Comparison of ENCODE assay signal across 8 mouse cellular contexts in genomic region chr17:69157101-69157808, GRCm38 (mm10).
DNase-seq lines count a peak whose midpoint lies in the region; ATAC-seq and TF ChIP-seq lines count a peak whose summit lies in the region.

No protein-coding gene starts in this region.

- no peaks in the 10 kb centered on the region for H3K36me3 ChIP-seq in spleen, adult 2 months (ENCODE audit: control insufficient read depth, insufficient read depth, low read length)
- H3K36me3 ChIP-seq in lung, embryonic 15.5 days = no peaks in the 10 kb centered on the region

- TF ChIP-seq CTCF in spleen, adult 2 months (IDR thresholded peaks at IDR 0.05; ENCODE audit: extremely low read depth, insufficient read depth, insufficient read length, insufficient replicate concordance) = no peak

- peaks cover 5% of the 10 kb centered on the region; the same call in 1 of the 2 replicates for H3K27me3 ChIP-seq in spleen, adult 2 months (ENCODE audit: control insufficient read depth, insufficient read depth, low read length)
- H3K27me3 ChIP-seq in lung, embryonic 15.5 days = no peaks in the 10 kb centered on the region; the same call in 1 of the 2 replicates

- WGBS in spleen, adult 2 months = 2% methylated on average over 66 of the region's 66 CpGs
- WGBS in lung, embryonic 15.5 days = under 1% methylated on average over 57 of the region's 66 CpGs

- TF ChIP-seq POLR2A in spleen, adult 2 months (IDR thresholded peaks at IDR 0.05; ENCODE audit: low read depth, low read length) = no peak

- H3K27ac ChIP-seq in spleen, adult 2 months (ENCODE audit: insufficient read depth, low read length) = peak overlapping the region; percentile 35; the same call in 1 of the 2 replicates
- peak overlapping the region; percentile 69 for H3K27ac ChIP-seq in lung, embryonic 15.5 days

- no peaks in the 10 kb centered on the region for H3K9me3 ChIP-seq in lung, embryonic 15.5 days

- no peaks in the 10 kb centered on the region for H3K4me1 ChIP-seq in spleen, adult 2 months (ENCODE audit: control insufficient read depth, insufficient read depth, insufficient read length)
- H3K4me1 ChIP-seq in lung, embryonic 15.5 days = no peaks in the 10 kb centered on the region; the same call in 1 of the 2 replicates

- H3K4me2 ChIP-seq in lung, embryonic 15.5 days = peak overlapping the region; percentile 94

- DNase-seq in spleen, adult 2 months (ENCODE audit: low read depth in 1 of 2, low spot score in 2 of 2) = no peak
- DNase-seq in spleen, postnatal 4 days (ENCODE audit: low spot score in 2 of 2) = no peak
- peak; percentile 52 for DNase-seq in cerebellum, adult 8-10 months
- peak; percentile 18 for DNase-seq in gastrocnemius, postnatal 25 days
- peak; percentile 21 for DNase-seq in kidney, adult 18-20 months
- peak; percentile 39 for DNase-seq in right cerebral cortex, postnatal 14 days
- no peak for DNase-seq in thymus, postnatal 25 days

- peak overlapping the region; percentile 14; the same call in 1 of the 2 replicates for H3K4me3 ChIP-seq in spleen, adult 2 months (ENCODE audit: extremely low read depth, insufficient read depth, insufficient read length)
- peak overlapping the region; percentile 85 for H3K4me3 ChIP-seq in lung, embryonic 15.5 days

- H3K9ac ChIP-seq in lung, embryonic 15.5 days = peak overlapping the region; percentile 70

- peak; percentile 71 for ATAC-seq in lung, embryonic 15.5 days (ENCODE audit: borderline replicate concordance, extremely low read depth, low FRiP score, low TSS enrichment)

Comparison
In these comparisons a context has a peak if more than half of its experiments do, and no peak if none do; other contexts are left out.
1. DNase-seq: peak in cerebellum, adult 8-10 months (single experiment), gastrocnemius, postnatal 25 days (single experiment), kidney, adult 18-20 months (single experiment) and right cerebral cortex, postnatal 14 days (single experiment); none in spleen, adult 2 months (0 of 2), spleen, postnatal 4 days (0 of 2) and thymus, postnatal 25 days (single experiment).